Mouse (Mus musculus): ENCODE data around the gene Lck. TPM values are rescaled to one million over a fixed set of nuclear protein-coding genes. Genes with fewer than 3 reads are reported as not detected.

Lck gene
- polyA plus RNA-seq, 2 experiments = 3.1 to 3.9 TPM

DNA sequence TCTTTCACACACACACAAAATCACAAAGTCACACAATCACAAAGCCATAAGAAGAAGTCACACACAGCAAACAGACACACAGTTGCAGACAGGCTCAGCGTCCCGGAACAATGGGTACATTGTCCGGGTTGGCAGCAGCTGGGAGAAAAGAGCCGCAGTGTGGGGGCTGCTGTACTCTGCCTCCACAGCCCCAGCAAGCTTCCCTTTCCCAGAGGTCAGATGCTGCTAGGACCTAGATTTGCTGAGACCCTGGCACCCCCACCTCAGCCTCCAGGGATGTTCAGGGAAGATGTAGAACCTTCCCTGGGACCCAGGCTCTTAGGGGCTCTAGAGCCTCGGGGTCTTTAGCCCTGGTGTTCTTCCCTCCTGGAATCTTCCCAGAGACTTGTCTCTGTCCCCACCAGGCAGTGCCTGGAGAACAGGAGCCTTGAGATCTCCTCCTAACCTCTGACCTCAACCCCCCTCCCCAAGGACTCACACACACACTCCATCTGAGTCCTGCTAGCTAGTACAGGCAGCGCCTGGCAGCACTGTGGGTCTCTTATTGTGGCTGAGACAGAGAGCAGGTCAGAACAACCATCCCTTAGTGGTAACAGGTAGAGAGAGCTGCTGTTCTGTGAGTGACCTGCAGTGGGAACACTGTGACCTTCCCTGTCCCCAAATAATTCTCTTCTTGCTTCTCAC lies 61.9 kb downstream of the Lck start:
- Histone ChIP-seq H3K36me3 (replicated peaks; ENCODE audit: control insufficient read depth, insufficient read depth, low read depth) (peaks cover 1% of the 10 kb centered on the region), H3K27ac (no peak overlapping the region), H3K9ac (replicated peaks) (no peak overlapping the region), H3K4me3 (ENCODE audit: insufficient read depth in 1 of 2, low read depth in 2 of 2, low read length in 2 of 2) (no peak overlapping the region), H3K4me1 (replicated peaks; ENCODE audit: control insufficient read depth in 2 of 2, insufficient read depth in 2 of 2, low read length in 1 of 2) (peaks cover 0 to 5% of the 10 kb centered on the region in 2 experiments; a peak in 1 of 4 replicates), H3K9me3 (ENCODE audit: control insufficient read depth, low read length) (no peaks in the 10 kb centered on the region), H3K4me2 (ENCODE audit: low read depth) (no peak overlapping the region), H3K27me3 (ENCODE audit: control insufficient read depth, insufficient read depth, low read length) (peaks cover 13% of the 10 kb centered on the region)
- ATAC-seq (ENCODE audit: insufficient read depth) (no peak), DNase-seq (ENCODE audit: low read depth in 3 of 3, low spot score in 3 of 3) (no peak)
- TF ChIP-seq EP300 (IDR thresholded peaks at IDR 0.05; ENCODE audit: low read depth) = no peak
- no peak for TF ChIP-seq CTCF (IDR thresholded peaks at IDR 0.05; ENCODE audit: low read depth)
- 54% methylated on average over 6 of the region's 6 CpGs for WGBS (ENCODE audit: insufficient replicate concordance)

DNA sequence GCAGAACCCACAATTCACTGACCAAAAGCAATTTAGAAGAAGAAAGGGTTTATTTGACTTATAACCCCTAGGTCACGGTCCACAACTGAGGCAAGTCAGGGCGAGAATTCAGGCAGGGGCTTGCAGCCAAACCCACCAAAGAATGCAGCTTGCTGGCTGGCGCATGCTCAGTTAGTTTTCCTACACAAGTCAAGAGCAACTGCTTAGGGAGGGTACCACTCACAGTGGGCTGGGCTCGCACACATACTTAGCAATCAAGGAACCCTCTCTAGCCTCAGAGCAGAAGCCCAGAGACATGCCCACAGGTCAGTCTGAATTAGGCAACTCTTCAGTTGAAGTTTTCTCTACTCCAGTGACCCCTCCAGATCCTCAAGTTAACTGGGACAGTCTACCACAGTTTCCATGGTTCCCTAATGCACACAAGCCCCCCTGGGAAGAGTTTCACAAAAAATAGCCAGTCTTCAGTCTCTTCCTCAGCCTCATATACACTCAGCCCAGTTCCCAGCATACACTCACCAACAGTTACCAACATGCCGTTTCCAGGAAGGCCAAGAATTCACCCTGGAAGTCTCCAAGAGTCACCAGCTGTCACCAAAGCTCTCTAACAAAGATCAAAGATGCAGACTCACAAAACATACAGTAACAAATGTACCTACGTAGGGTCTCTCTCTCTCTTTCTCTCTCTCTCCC lies 62.6 kb downstream of the Lck start:
- DNase-seq (ENCODE audit: low read depth in 3 of 3, low spot score in 3 of 3) (no peak), ATAC-seq (ENCODE audit: insufficient read depth) (no peak)
- no peak overlapping the region for H3K27ac ChIP-seq
- WGBS (ENCODE audit: insufficient replicate concordance) = 59% methylated on average over 6 of the region's 6 CpGs
- no peak overlapping the region for H3K9ac ChIP-seq (replicated peaks)
- peaks cover 0 to 5% of the 10 kb centered on the region in 2 experiments; a peak in 1 of 4 replicates for H3K4me1 ChIP-seq (replicated peaks; ENCODE audit: control insufficient read depth in 2 of 2, insufficient read depth in 2 of 2, low read length in 1 of 2)
- H3K27me3 ChIP-seq (ENCODE audit: control insufficient read depth, insufficient read depth, low read length) = peaks cover 13% of the 10 kb centered on the region
- no peak overlapping the region for H3K4me3 ChIP-seq (ENCODE audit: insufficient read depth in 1 of 2, low read depth in 2 of 2, low read length in 2 of 2)
- no peak overlapping the region for H3K4me2 ChIP-seq (ENCODE audit: low read depth)
- TF ChIP-seq CTCF (IDR thresholded peaks at IDR 0.05; ENCODE audit: low read depth) (no peak), EP300 (IDR thresholded peaks at IDR 0.05; ENCODE audit: low read depth) (no peak)
- H3K9me3 ChIP-seq (ENCODE audit: control insufficient read depth, low read length) = no peaks in the 10 kb centered on the region
- no peaks in the 10 kb centered on the region for H3K36me3 ChIP-seq (replicated peaks; ENCODE audit: control insufficient read depth, insufficient read depth, low read depth)

DNA sequence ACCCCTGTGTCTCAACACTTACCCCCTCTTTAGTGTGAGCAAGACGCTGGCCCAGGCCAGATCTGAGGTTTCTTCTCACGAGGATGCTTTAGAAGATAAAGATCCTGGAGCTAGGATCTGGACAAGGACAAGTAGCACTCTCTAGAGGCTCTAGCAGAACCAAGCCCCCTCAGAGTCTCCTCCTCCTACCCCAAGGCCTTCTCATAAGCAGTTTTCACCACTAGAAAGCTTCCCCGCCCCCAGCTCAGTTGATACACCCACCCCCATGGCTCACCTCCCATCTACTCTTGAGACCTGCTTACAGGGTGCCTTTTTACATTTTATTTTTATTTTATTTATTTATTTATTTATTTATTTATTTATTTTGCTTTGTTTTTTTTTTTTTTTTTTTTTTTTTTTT lies 63.8 kb downstream of the Lck start:
- no peaks in the 10 kb centered on the region for H3K36me3 ChIP-seq (replicated peaks; ENCODE audit: control insufficient read depth, insufficient read depth, low read depth)
- H3K27ac ChIP-seq = no peak overlapping the region
- H3K4me2 ChIP-seq (ENCODE audit: low read depth) = no peak overlapping the region
- 41% methylated on average over 3 of the region's 3 CpGs for WGBS (ENCODE audit: insufficient replicate concordance)
- peaks cover 0 to 5% of the 10 kb centered on the region in 2 experiments; a peak in 1 of 4 replicates for H3K4me1 ChIP-seq (replicated peaks; ENCODE audit: control insufficient read depth in 2 of 2, insufficient read depth in 2 of 2, low read length in 1 of 2)
- DNase-seq (ENCODE audit: low read depth in 3 of 3, low spot score in 3 of 3) (no peak), ATAC-seq (ENCODE audit: insufficient read depth) (no peak)
- H3K9ac ChIP-seq (replicated peaks) = no peak overlapping the region
- H3K27me3 ChIP-seq (ENCODE audit: control insufficient read depth, insufficient read depth, low read length) = peaks cover 13% of the 10 kb centered on the region
- H3K9me3 ChIP-seq (ENCODE audit: control insufficient read depth, low read length) = no peaks in the 10 kb centered on the region
- no peak for TF ChIP-seq EP300 (IDR thresholded peaks at IDR 0.05; ENCODE audit: low read depth)
- TF ChIP-seq CTCF (IDR thresholded peaks at IDR 0.05; ENCODE audit: low read depth) = no peak
- H3K4me3 ChIP-seq (ENCODE audit: insufficient read depth in 1 of 2, low read depth in 2 of 2, low read length in 2 of 2) = no peak overlapping the region

DNA sequence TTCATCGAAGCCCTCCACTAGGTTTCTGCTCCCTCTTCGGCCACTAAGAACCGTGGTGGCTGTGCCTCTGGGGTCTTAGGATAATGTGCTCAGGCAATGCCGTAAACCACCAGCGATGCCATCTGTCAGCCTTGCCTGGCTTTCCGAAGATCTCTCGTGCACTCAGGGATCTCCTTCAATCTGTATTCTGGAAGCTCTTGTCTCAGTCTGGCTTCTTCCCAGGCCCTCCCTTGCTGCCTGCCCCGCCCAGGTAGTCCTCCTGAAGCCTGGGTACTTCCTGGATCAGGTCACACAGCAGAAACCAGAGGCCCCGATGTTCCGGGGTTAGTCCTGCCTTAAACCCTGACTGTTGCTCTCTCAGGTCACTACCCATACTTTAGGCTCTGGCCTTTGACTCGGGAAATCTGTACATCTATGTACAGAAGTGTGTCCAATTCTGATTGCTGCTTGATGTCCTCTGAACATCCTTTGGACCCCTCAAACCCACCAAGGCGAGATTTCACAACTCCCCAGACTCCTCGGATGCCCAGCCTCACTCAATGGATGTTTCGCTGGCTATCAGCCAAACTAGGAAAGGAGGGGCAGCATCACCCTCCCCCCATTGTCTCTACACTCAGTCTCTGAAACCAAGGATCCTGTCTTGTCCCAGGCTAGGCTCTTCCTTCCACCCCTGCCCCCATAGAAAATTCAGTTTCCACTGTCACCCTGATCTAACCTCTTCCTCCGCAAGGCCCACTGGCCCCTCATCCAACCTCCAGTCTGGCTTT lies 64.4 kb downstream of the Lck start:
- no peaks in the 10 kb centered on the region for H3K9me3 ChIP-seq (ENCODE audit: control insufficient read depth, low read length)
- peaks cover 0 to 5% of the 10 kb centered on the region in 2 experiments; a peak in 1 of 4 replicates for H3K4me1 ChIP-seq (replicated peaks; ENCODE audit: control insufficient read depth in 2 of 2, insufficient read depth in 2 of 2, low read length in 1 of 2)
- H3K27ac ChIP-seq = no peak overlapping the region
- no peak overlapping the region for H3K4me3 ChIP-seq (ENCODE audit: insufficient read depth in 1 of 2, low read depth in 2 of 2, low read length in 2 of 2)
- no peak for DNase-seq (ENCODE audit: low read depth in 3 of 3, low spot score in 3 of 3)
- TF ChIP-seq EP300 (IDR thresholded peaks at IDR 0.05; ENCODE audit: low read depth) (no peak), CTCF (IDR thresholded peaks at IDR 0.05; ENCODE audit: low read depth) (no peak)
- no peak overlapping the region for H3K4me2 ChIP-seq (ENCODE audit: low read depth)
- 56% methylated on average over 15 of the region's 15 CpGs for WGBS (ENCODE audit: insufficient replicate concordance)
- H3K9ac ChIP-seq (replicated peaks) = no peak overlapping the region
- peaks cover 13% of the 10 kb centered on the region for H3K27me3 ChIP-seq (ENCODE audit: control insufficient read depth, insufficient read depth, low read length)
- no peak for ATAC-seq (ENCODE audit: insufficient read depth)
- H3K36me3 ChIP-seq (replicated peaks; ENCODE audit: control insufficient read depth, insufficient read depth, low read depth) = no peaks in the 10 kb centered on the region

DNA sequence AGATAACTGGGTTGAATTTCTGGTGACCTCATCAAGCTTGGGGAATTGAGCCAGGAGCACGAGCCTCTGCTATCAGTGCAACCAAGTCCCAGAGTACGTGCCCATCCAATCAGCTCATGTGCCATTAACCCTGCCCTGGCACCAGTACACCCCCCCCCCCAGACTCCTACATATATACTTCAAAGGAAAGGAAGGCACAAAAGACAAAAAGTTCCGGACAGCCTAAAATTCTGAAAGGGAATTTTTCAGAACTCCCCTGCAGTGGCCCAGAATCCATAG lies 65.3 kb downstream of the Lck start:
- H3K9ac ChIP-seq (replicated peaks) = no peak overlapping the region
- DNase-seq (ENCODE audit: low read depth in 3 of 3, low spot score in 3 of 3) = no peak
- H3K36me3 ChIP-seq (replicated peaks; ENCODE audit: control insufficient read depth, insufficient read depth, low read depth) = no peaks in the 10 kb centered on the region
- ATAC-seq (ENCODE audit: insufficient read depth) = no peak
- H3K9me3 ChIP-seq (ENCODE audit: control insufficient read depth, low read length) = no peaks in the 10 kb centered on the region
- 46% methylated on average over 3 of the region's 3 CpGs for WGBS (ENCODE audit: insufficient replicate concordance)
- H3K27me3 ChIP-seq (ENCODE audit: control insufficient read depth, insufficient read depth, low read length) = peaks cover 7% of the 10 kb centered on the region
- H3K27ac ChIP-seq = no peak overlapping the region
- H3K4me1 ChIP-seq (replicated peaks; ENCODE audit: control insufficient read depth in 2 of 2, insufficient read depth in 2 of 2, low read length in 1 of 2) = 0 out of 4 replicates have a peak, but pooled peaks cover 0 to 3% of the 10 kb centered on the region in 2 experiments
- no peak overlapping the region for H3K4me2 ChIP-seq (ENCODE audit: low read depth)
- TF ChIP-seq CTCF (IDR thresholded peaks at IDR 0.05; ENCODE audit: low read depth) = no peak
- H3K4me3 ChIP-seq (ENCODE audit: insufficient read depth in 1 of 2, low read depth in 2 of 2, low read length in 2 of 2) = no peak overlapping the region

Measured in liver, embryonic 14.5 days (tissue).